Mouse (Mus musculus) adipocyte (in vitro differentiated cells): Measurements from ENCODE around the gene Heg1.

Experiments used
- DNase-seq: peaks from one replicate; pipeline ENCODE4 v3.0.0-alpha.2; 2016; ENCODE audit warnings: low spot score

Heg1 gene

DNA sequence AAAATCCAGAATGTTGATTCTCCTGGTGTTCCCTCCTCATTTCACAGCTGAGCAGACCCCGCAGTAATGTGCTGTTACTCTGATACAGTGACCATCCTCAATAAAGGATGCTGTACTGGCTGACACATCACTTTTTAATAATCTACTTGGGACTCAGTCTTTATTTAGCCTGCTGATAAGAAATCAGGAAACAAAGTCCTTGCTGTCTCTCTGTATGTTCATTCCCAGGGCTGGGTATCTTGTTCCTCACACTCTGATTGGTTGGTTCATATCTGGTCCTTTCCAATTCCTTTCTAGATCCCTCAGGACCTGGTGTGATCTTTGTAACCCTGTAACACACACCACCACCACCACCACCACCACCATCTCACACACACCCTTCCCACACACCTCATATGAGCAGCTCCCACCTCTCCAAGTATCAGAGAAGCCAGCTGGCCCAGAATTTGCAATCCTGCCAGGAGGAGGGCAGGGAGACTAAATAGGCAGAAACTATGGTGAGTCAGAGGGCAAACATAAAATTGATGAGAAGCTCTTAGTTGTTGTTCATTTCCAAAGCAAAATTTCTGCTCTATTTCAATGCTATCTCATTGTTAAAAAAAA is 91.7 kb downstream of the Heg1 start:
- peak; percentile 25 for DNase-seq

- DNase-seq: peak; percentile 34
Observed at GRCm38 (mm10) chr16:33776766-33777529, 92.8 kb downstream of the Heg1 start.

GRCm38 (mm10) chr16:33777607-33778006 is 93.4 kb downstream of the Heg1 start:
- DNase-seq: no peak

DNA sequence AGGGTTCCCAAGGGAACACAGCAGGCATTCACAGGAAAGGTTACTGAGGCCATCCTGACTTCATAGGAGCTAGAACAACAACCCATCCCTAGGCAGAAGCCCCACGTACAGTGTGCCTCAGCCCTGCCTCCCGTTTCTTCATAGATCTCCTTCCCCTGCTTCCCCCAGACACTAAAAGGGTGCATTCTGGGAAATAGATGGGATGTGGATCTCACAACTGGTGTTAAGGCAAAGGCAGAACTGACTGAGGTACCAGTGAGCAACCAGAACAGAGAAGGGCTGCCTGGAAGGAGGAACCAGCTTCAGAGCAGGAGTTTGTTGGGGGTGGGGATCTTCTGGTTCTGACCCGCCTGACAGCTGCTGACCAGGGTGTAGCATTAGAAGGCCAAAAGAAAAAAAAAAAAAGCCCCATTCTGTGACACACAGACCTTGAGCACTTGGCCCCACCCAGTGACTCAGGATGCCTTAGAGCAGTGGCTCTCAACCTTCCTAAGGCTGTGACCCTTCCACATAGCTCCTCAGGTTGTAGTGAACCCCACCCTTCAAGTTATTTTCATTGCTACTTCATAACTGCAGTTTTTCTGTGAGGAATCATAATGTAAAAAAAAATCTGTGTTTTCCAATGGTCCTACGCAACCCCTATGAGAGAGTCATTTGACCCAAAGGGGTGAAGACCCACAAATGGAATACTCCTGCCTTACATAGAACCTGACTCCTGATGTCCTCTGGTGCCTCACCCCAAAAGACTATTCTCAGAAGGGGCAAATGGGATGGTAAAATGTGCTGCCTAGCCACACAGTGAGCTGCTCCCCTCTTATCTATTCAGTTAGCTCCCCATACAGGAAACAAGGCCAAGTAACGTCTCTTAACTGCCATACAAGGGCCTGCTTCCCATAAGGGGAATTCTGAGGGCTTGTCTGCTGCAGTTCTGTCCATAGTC is 97.9 kb downstream of the Heg1 start:
- no peak for DNase-seq

DNA sequence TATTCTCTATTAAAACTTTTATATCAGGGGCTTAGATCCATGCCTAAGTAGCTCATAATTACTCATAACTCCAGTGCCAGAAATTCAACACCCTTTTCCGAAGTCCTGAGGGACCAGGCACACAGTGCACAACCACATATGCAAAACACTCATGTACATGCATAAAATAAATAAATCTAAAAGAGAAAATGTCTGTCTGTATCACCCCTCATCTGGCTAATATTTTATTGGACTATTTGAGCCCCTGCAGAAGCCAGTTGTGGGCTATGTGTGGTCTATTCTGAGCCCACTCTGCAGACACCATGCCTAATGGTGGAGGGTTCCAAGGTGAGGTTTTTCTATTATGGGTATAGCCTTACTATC is 98.5 kb downstream of the Heg1 start:
- no peak for DNase-seq

GRCm38 (mm10) chr16:33784547-33784946 is 100.4 kb downstream of the Heg1 start:
- DNase-seq: no peak

DNA sequence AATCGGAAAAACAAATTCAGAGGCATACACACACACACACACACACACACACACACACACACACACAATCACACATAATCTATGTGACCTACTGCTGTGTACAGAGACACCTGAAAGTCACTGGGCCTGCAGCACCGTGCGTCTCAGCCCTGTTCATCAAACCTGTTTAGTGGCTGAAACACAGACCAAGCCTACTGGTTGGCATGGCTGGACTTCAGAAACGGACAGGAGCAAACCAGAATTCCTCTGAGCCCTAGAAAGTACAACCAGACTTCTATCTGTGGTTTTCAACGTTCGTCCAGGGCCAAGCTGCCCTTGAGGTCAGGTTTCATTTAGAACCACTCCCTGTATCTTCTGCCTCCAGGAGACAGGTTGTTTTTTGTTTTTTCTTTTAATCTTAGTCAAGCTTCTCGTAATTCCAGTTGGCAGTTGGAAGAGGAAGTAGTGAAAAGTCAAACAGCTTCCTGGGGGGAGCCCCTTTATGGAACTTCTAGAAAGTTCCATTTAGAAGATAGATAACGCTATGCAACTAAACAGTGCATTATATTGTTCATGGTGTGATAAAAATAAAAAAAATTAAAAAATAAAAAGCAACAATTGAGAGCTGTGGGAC is 101.0 kb downstream of the Heg1 start:
- DNase-seq: no peak

- peak; percentile 22 for DNase-seq
Observed at GRCm38 (mm10) chr16:33786657-33787390, 102.7 kb downstream of the Heg1 start.

GRCm38 (mm10) chr16:33793846-33794791 is 109.9 kb downstream of the Heg1 start, which contains the start of gene Muc13:
TSS of gene Muc13 (plus strand) at chr16:33794037.
- no peak for DNase-seq

DNA sequence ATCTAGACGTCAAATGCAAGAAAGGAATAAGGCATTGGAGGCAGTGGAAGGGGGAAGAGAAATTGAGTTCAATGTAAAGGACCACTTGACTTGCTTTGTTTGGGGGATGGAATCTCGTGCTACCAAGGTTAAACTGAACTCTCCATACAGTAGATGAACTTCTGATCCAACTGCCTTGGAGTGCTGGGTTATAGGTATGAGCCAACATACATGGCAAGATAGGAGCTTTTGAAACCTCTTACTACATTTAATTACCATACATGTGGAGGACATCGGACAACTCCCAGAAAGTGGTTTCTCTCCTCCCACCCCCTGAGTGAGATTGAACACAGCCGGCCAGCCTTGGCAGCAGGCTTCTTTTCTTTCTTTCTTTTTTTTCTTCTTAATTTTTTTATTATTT is 110.9 kb downstream of the Heg1 start:
- DNase-seq: no peak

- DNase-seq: no peak
Observed at GRCm38 (mm10) chr16:33795887-33796286, 111.7 kb downstream of the Heg1 start.

- DNase-seq: no peak
Observed at GRCm38 (mm10) chr16:33796756-33797155, 112.6 kb downstream of the Heg1 start.

DNA sequence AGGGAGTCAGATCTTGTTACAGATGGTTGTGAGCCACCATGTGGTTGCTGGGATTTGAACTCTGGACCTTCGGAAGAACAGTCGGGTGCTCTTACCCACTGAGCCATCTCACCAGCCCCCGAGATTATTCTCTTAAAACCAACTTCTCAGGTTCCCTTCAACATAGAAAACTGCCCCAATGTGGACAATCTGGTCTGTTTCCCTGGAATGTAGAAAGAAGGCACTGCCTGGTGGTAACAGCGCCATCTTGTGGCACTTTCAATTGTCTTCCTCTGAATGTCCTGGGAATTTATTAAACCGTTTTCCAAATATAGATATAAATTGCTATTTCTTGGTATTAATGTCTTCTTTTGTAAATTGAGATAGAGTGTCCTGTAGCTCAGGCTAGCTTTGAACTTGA is 113.7 kb downstream of the Heg1 start:
- peak; percentile 85 for DNase-seq

DNA sequence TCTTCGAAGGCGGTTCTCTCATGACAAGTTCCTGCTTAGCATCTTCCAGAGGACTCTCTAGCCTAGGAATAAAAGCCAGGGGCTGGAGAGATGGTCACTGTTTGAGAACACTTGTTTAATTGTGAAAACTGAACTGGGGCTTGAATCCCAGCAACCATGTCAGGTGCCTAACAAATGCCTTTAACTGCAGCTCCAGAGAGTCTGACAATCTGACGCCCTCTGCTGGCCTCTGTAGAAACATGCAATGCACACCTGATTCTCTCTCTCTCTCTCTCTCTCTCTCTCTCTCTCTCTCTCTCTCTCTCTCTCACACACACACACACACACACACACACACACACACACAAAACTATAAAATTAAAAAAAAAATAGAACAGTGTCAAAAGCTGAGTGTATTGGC is 125.8 kb downstream of the Heg1 start:
- DNase-seq: peak; percentile 39

DNA sequence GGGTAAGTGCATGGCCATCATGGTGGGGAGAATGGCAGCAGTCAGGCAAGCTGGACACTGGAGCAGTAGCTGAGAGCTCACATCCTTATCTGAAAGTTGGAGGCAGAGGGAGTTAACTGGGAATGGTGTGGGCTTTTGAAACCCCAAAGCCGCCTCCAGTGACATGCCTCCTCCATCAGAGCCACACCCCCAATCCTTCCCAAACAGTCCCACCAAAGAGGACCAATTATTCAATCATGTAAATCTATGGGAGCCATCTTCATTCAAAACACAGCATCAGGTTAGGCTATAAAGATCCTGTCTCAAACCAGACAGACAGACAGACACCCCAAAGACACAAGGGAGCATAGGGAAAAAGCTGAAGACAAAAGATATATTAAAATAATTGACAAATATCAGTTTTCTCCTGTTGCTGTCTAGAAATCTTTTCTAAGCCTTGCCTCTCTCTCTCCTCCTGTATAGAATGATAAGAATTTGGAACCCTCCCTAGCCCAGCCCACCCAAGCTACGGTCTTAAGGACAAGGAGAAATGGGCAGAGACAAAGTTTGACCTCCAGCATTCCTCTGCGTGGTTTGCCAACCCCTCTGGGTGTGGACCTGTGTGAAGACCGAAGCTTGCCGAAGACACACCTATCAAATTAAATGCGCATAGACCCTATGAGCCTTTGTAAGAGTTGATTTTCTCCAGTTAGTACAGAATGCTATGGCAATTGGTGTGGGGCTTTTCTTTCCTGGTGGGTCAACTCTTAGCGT is 134.4 kb downstream of the Heg1 start:
- DNase-seq: no peak

DNA sequence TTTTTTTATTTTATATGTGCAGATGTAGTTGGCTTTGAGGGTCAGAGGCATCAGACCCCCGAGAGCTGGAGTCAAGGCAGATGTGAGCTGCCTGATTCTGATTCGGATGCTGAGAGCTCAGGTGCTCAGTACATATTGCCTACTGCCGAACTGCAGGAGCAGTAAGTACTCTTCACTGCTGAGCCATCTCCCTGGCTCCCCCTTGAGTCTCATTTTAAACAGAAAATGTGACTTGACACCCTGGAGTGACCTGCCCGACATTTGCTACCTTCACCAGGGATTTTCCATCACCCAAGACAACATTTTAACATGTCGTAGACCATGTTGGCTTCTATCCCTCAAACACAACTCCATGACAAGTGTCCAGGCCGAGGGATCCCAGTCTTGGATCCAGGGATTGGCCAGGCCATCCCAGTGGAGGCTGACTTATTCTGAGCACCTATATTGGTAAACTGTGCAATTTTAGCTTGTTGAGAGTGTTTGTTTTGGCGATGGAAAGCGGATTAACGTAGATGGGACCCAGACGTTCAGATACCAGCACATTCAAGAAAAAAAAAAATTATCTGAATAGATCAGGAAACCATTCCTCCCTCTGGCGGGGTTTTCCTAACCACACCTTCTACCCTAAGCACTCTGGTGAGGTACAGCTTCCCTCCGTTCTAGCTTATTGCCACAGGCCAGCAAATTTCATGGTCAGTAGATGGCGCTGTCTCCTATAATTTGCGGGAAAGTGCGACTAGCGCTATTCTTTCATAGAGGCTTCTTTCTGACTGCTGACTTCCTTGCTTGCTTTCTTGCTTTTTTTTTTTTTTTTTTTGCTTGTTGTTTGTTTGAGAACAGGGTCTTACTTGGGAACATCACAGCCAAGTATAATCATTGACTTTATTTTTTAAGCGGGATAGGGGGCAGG is 136.4 kb downstream of the Heg1 start:
- peak; percentile 96 for DNase-seq
